Mouse (Mus musculus): ENCODE data around the gene Gm4894. TPM values are rescaled to one million over a fixed set of nuclear protein-coding genes. Genes with fewer than 3 reads are reported as not detected.

Gm4894 gene
- polyA plus RNA-seq, 1 experiment from 2014 or later = not detected

Other genes with a start within 250 kb of the Gm4894 start
- gene Zw10, start 194.9 kb upstream of the Gm4894 start, polyA plus RNA-seq (2014; fragmentation: Nextera tagmentation; extraction: Ambion mirVana) = 56.1 and 62.7 TPM in 2 replicates
- 0.79 and 0.83 TPM in 2 replicates for gene Tmprss5, start 169.3 kb upstream of the Gm4894 start, polyA plus RNA-seq (2014; fragmentation: Nextera tagmentation; extraction: Ambion mirVana)
- 0.56 and 0.62 TPM in 2 replicates for gene Drd2, start 90.1 kb downstream of the Gm4894 start, polyA plus RNA-seq (2014; fragmentation: Nextera tagmentation; extraction: Ambion mirVana)
- not detected in 2 replicates for gene Ankk1, start 176.5 kb downstream of the Gm4894 start, polyA plus RNA-seq (2014; fragmentation: Nextera tagmentation; extraction: Ambion mirVana)
- 2.1 and 3.2 TPM in 2 replicates for gene Ttc12, start 235.7 kb downstream of the Gm4894 start, polyA plus RNA-seq (2014; fragmentation: Nextera tagmentation; extraction: Ambion mirVana)

Data from midbrain, embryonic 11.5 days (tissue).